Mouse (Mus musculus) erythroblast, embryonic 14.5 days (primary cell): Measurements from ENCODE around the gene Pitpnc1.

Experiments used
- GATA1 ChIP-seq: IDR thresholded peaks from 2 replicates; pipeline ENCODE4 v1.6.1; 2012; ENCODE audit warnings: low read length, inconsistent platforms, mixed read lengths
- TAL1 ChIP-seq: IDR thresholded peaks from 3 replicates; pipeline ENCODE4 v1.6.1; 2012; ENCODE audit warnings: low read length, inconsistent platforms, mixed read lengths

GRCm38 (mm10) chr11:107465969-107466368 lies 4.5 kb downstream of the Pitpnc1 start:
- TF ChIP-seq TAL1 (no peak), GATA1 (no peak)
